Mouse (Mus musculus) A20 (cell line): Measurements from ENCODE around the gene Rnf182.

Experiments
- DNase-seq: peaks from one replicate; pipeline ENCODE4 v3.0.0-alpha.2; 2011; ENCODE audit warnings: low read depth, low spot score

Rnf182 gene

DNA sequence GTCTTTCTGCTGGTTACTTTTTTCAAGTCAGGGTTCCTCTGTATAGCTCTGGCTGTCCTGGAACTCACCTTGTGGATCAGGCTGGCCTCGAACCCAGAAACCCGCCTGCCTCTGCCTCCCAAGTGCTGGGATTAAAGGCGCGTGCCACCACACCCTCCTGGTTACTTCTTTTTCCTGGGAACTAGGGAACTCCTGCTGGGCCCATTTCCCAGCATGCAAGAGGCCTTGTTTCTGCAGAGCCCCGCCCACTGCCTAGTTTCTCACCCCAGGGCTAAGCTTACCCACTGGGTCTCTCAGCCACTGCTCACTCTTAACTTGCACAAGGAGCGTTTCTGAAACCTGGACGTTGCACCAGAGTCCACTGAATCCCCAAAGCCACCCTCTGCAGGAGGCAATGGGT is 80.5 kb downstream of the Rnf182 start:
- no peak for DNase-seq

GRCm38 (mm10) chr13:43698506-43698905 is 83.0 kb downstream of the Rnf182 start:
- DNase-seq = no peak

DNA sequence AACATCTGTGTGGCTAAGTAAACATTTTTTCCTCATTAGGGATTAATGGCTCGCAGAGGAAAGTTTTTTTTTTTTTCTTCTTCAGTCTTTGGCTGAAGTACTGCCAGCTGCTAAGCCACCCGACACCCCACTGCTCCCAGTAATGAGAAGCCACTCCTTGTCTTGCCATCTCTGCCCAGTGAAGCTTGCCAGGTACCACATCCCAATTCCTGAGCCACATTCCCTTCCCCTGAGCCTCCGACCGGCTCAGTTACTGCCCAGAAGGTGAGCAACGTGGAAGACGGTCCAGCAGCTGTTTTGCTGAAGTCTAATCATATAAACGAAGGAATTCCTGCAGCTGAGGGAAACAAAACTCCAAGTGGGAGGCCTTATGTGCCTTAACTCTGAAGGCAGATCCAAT is 88.0 kb downstream of the Rnf182 start:
- DNase-seq = no peak

- no peak for DNase-seq
Measured at GRCm38 (mm10) chr13:43704533-43705116, 89.1 kb downstream of the Rnf182 start.

DNA sequence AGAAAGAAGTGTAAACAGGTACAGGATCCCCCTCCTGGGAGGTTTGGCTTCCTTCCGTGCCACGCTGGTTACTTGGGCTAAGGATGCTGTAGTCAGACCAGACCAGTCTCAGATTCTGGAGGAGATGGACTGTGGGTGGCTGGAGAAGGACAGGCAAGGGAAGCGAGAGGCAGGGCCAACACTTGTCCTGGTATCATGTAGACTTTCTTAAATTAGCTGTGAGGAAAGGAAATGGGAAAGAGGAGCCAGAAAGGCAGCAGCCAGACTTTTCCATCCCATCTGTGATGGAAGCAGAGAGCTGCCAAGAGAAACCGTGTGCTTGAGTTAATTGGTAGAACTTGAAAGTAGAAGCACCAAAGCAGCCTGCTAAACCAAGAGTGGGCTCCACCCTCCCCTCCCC is 90.9 kb downstream of the Rnf182 start:
- no peak for DNase-seq

GRCm38 (mm10) chr13:43709529-43709928 is 94.0 kb downstream of the Rnf182 start:
- no peak for DNase-seq

DNA sequence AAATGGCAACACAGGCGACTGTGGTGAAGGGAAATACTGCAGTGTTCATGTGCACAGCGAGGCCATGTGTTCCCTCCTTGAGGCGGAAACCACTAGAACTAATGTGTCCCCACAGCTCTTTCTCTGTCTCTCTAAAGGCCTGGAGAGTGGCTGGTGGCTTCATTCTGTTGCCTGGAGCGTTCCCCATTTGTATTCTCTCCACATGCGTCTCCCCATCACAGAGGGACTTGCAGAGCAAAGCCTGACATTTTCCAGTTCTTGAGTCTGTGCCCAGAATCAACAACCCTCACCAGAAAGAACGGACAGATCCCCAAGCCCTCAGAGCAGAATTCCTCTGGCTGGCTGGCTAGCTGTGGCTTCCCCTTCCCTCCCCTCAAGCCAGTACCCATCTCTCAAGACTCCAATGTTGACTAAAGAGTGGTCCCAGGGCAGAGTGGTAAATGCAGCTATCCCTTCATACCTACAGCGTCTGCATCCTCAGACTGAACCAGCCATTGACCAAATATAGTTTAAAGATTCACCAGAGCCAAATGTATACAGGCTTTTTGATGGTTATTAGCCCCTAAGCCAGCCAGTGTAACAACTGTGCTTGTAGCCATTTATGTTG is 96.3 kb downstream of the Rnf182 start:
- DNase-seq = no peak

- DNase-seq = no peak
Measured at GRCm38 (mm10) chr13:43714741-43715140, 99.2 kb downstream of the Rnf182 start.

GRCm38 (mm10) chr13:43715466-43715865 is 100.0 kb downstream of the Rnf182 start:
- DNase-seq = no peak

DNA sequence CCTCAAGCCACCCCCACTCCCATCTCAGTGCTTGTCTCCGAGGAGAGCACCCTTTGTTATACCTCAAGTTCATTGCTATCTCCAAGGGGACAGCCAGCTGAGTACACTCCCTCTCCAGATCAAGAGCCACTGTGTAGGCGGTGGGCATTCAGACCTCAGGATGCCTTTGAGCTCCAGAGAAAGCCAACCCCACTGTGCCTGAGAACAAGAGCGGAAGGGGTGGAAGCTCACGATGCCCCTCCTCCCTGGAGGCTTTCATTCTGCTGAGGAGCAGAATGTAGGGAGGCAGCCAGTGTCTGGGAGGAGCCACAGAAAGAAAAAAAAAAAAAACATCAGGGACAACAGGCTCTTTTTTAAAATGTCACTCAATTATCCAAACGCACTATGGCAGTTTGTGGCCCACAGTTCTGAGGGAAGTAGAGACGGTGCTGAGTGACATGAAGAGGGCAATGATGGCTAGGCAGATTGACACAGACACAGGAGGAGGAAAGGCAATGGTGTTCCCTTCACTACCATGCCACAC is 101.1 kb downstream of the Rnf182 start:
- DNase-seq = no peak

GRCm38 (mm10) chr13:43718173-43718572 is 102.7 kb downstream of the Rnf182 start:
- DNase-seq = no peak

DNA sequence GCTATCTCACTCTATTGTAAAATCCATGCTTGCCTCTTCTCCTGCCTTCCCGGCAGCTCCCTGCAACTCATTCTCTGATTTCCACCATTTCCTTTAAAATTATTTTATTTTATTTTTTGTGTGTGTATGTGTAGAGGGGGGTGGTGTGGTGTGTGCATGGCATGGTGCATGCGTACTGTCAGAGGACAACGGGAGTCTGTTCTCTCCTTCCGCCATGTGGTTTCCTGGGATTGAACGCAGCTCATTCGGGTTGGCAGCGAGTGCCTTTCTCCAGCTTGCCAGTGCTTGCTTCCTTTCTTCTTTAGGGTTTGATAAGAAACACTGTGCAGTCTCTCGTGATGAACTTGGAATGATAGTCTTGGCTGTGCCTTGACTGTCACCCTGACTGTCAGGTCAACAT is 105.0 kb downstream of the Rnf182 start:
- DNase-seq = no peak
